Mouse (Mus musculus): Measurements from ENCODE around the gene Olfr1020.

DNA sequence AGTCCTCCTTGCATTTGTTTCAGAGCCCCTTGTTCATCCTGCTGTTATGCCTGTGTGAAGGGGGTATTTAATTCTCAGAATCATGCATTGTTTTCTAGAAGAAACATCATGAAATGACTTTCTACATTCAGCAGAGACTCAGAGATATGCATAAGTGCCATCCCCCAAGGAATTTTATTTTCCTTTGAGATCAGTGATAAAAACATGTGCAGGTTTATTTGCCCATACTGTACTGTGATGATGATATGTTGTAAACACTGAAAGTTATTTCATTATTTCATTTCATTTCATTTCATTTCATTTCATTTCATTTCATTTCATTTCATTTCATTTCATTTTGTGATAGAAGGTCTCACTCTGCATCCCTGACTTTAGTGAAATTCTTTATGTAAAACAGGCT, 1.4 kb upstream of the Olfr1020 start, which contains the start of gene Olfr1019:
- no peak for TF ChIP-seq CTCF (IDR thresholded peaks at IDR 0.05; ENCODE audit: low read depth, low read length)
- no peak for TF ChIP-seq POLR2A (IDR thresholded peaks at IDR 0.05; ENCODE audit: insufficient read depth, low read length)

Data from ES-Bruce4 (cell line).